Mouse (Mus musculus) neural tube, embryonic 15.5 days (tissue): Measurements from ENCODE around the gene Mprip. TPM values are rescaled to one million over a fixed set of nuclear protein-coding genes. Genes with fewer than 3 reads are reported as not detected.
"Not testable (repeated sequence)": the region's sequence is repeated elsewhere in the genome, so short reads cannot be mapped to it uniquely, and the experiment has no call there.

ENCODE experiments used
- ATAC-seq: fragments of 200-750 bp; cut with Nextera tagmentation; 2 replicates; pipeline ENCODE4 v1.8.0; 2017; ENCODE audit warnings: mild to moderate bottlenecking, moderate TSS enrichment, moderate library complexity; ENCODE audit not compliant: low FRiP score
- H3K27ac ChIP-seq: fragments of 300-500 bp; sonication (generic); replicated peaks from 2 replicates; pipeline ENCODE4 v1.5.1; 2015; ENCODE audit warnings: mild to moderate bottlenecking, inconsistent platforms
- H3K27me3 ChIP-seq: fragments of 300-500 bp; sonication (generic); replicated peaks from 2 replicates; pipeline ENCODE4 v1.6.1; 2015; ENCODE audit warnings: inconsistent platforms
- H3K36me3 ChIP-seq: fragments of 300-500 bp; sonication (generic); 2 replicates; pipeline ENCODE4 v1.6.1; 2015; ENCODE audit warnings: inconsistent platforms
- H3K4me1 ChIP-seq: fragments of 300-500 bp; sonication (generic); 2 replicates; pipeline ENCODE4 v1.6.1; 2015; ENCODE audit warnings: inconsistent platforms
- H3K4me2 ChIP-seq: fragments of 300-500 bp; sonication (generic); 2 replicates; pipeline ENCODE4 v1.6.1; 2015; ENCODE audit warnings: inconsistent platforms, mild to moderate bottlenecking, moderate library complexity
- H3K4me3 ChIP-seq: fragments of 300-500 bp; sonication (generic); replicated peaks from 2 replicates; pipeline ENCODE4 v1.5.1; 2015; ENCODE audit warnings: mild to moderate bottlenecking, inconsistent platforms
- H3K9ac ChIP-seq: fragments of 300-500 bp; sonication (generic); replicated peaks from 2 replicates; pipeline ENCODE4 v1.6.1; 2015; ENCODE audit warnings: mild to moderate bottlenecking, inconsistent platforms
- H3K9me3 ChIP-seq: fragments of 300-500 bp; sonication (generic); replicated peaks from 2 replicates; pipeline ENCODE4 v1.6.1; 2016; ENCODE audit warnings: inconsistent platforms
- WGBS: fragments of 180-500 bp; shearing (Covaris S2); methylation state at CpG from one replicate; pipeline ENCODE4 v1.1.7; 2015; ENCODE audit warnings: mixed read lengths; 5-methylcytosine and 5-hydroxymethylcytosine counted together
- polyA plus RNA-seq: library from polyadenylated mRNA; unstranded; fragments of >200 nt; fragmentation: Nextera tagmentation; extraction: Ambion mirVana; gene quantifications from 2 replicates; pipeline ENCODE4 v1.2.1, GENCODE M21; 2015

Mprip gene
- polyA plus RNA-seq, 1 experiment from 2014 or later, result 65.8 TPM

GRCm38 (mm10) chr11:59721385-59721784, 60.3 kb downstream of the Mprip start:
- H3K36me3 ChIP-seq, result no peaks in the 10 kb centered on the region
- H3K9me3 ChIP-seq, result no peaks in the 10 kb centered on the region
- H3K9ac ChIP-seq, result no peak overlapping the region
- peaks cover 10% of the 10 kb centered on the region for H3K4me1 ChIP-seq
- ATAC-seq, result no peak
- H3K4me3 ChIP-seq, result no peak overlapping the region
- H3K27ac ChIP-seq, result no peak overlapping the region
- WGBS, result 67% methylated on average over 2 of the region's 2 CpGs
- H3K4me2 ChIP-seq, result no peak overlapping the region
- no peaks in the 10 kb centered on the region for H3K27me3 ChIP-seq

- no peaks in the 10 kb centered on the region for H3K27me3 ChIP-seq
- no peak overlapping the region for H3K9ac ChIP-seq
- H3K4me3 ChIP-seq, result no peak overlapping the region
- ATAC-seq, result no peak
- WGBS, result 93% methylated on average over 3 of the region's 3 CpGs
- H3K4me1 ChIP-seq, result 0 out of 2 replicates have a peak, but pooled peaks cover 4% of the 10 kb centered on the region
- H3K9me3 ChIP-seq, result no peaks in the 10 kb centered on the region
- no peak overlapping the region for H3K27ac ChIP-seq
- H3K36me3 ChIP-seq, result peaks cover 29% of the 10 kb centered on the region
- no peak overlapping the region for H3K4me2 ChIP-seq
Measured at GRCm38 (mm10) chr11:59727204-59727603, 66.1 kb downstream of the Mprip start.

GRCm38 (mm10) chr11:59731821-59732220, 70.7 kb downstream of the Mprip start:
- 0 out of 2 replicates have a peak, but pooled peaks cover 4% of the 10 kb centered on the region for H3K4me1 ChIP-seq
- ATAC-seq, result no peak
- peaks cover 48% of the 10 kb centered on the region for H3K36me3 ChIP-seq
- H3K9me3 ChIP-seq, result no peaks in the 10 kb centered on the region
- whole genome bisulfite sequencing, result 88% methylated on average over 3 of the region's 3 CpGs
- no peaks in the 10 kb centered on the region for H3K27me3 ChIP-seq
- no peak overlapping the region for H3K9ac ChIP-seq
- no peak overlapping the region for H3K4me3 ChIP-seq
- H3K27ac ChIP-seq, result peak overlapping the region; percentile 35; the same call in 1 of the 2 replicates
- H3K4me2 ChIP-seq, result no peak overlapping the region

GRCm38 (mm10) chr11:59732407-59733066, 71.4 kb downstream of the Mprip start:
- ATAC-seq, result no peak; the same call in 1 of the 2 replicates
- Histone ChIP-seq H3K27ac (peak overlapping the region; percentile 14), H3K36me3 (peaks cover 53% of the 10 kb centered on the region)

GRCm38 (mm10) chr11:59733600-59733999, 72.5 kb downstream of the Mprip start:
- not testable (repeated sequence) for H3K27ac ChIP-seq, H3K9me3 ChIP-seq, ATAC-seq, H3K4me2 ChIP-seq, H3K9ac ChIP-seq, H3K4me3 ChIP-seq, H3K27me3 ChIP-seq, H3K4me1 ChIP-seq
- H3K36me3 ChIP-seq, result peaks cover 53% of the 10 kb centered on the region
- WGBS, result 83% methylated on average over 5 of the region's 5 CpGs

More at GRCm38 (mm10) chr11:59732407-59733066, 71.4 kb downstream of the Mprip start:
- Histone ChIP-seq H3K4me3 (no peak overlapping the region), H3K9me3 (no peaks in the 10 kb centered on the region), H3K27me3 (no peaks in the 10 kb centered on the region), H3K4me1 (0 out of 2 replicates have a peak, but pooled peaks cover 4% of the 10 kb centered on the region), H3K4me2 (no peak overlapping the region), H3K9ac (no peak overlapping the region)
- 65% methylated on average over 1 of the region's 1 CpGs for WGBS

GRCm38 (mm10) chr11:59734335-59734734, 73.2 kb downstream of the Mprip start:
- Histone ChIP-seq H3K27ac (no peak overlapping the region), H3K36me3 (peaks cover 53% of the 10 kb centered on the region), H3K27me3 (no peaks in the 10 kb centered on the region), H3K4me2 (no peak overlapping the region), H3K4me1 (0 out of 2 replicates have a peak, but pooled peaks cover 4% of the 10 kb centered on the region), H3K9me3 (no peaks in the 10 kb centered on the region), H3K9ac (no peak overlapping the region), H3K4me3 (no peak overlapping the region)
- no peak for ATAC-seq
- 98% methylated on average over 1 of the region's 1 CpGs for WGBS

GRCm38 (mm10) chr11:59735938-59736337, 74.8 kb downstream of the Mprip start:
- not testable (repeated sequence) for H3K27ac ChIP-seq, H3K4me2 ChIP-seq, H3K9ac ChIP-seq, H3K9me3 ChIP-seq, H3K4me3 ChIP-seq, ATAC-seq, H3K27me3 ChIP-seq, H3K4me1 ChIP-seq
- 93% methylated on average over 4 of the region's 4 CpGs for WGBS
- peaks cover 59% of the 10 kb centered on the region for H3K36me3 ChIP-seq

- Histone ChIP-seq H3K4me2 (no peak overlapping the region), H3K9me3 (no peaks in the 10 kb centered on the region), H3K4me3 (no peak overlapping the region), H3K4me1 (no peaks in the 10 kb centered on the region), H3K27me3 (no peaks in the 10 kb centered on the region), H3K36me3 (peaks cover 72% of the 10 kb centered on the region), H3K9ac (no peak overlapping the region), H3K27ac (no peak overlapping the region)
- ATAC-seq, result no peak
- WGBS, result 97% methylated on average over 12 of the region's 12 CpGs
Measured at GRCm38 (mm10) chr11:59737250-59737649, 76.1 kb downstream of the Mprip start.

- no peaks in the 10 kb centered on the region for H3K4me1 ChIP-seq
- no peak for ATAC-seq
- H3K9me3 ChIP-seq, result no peaks in the 10 kb centered on the region
- WGBS, result 96% methylated on average over 2 of the region's 2 CpGs
- H3K36me3 ChIP-seq, result peaks cover 92% of the 10 kb centered on the region
- H3K27me3 ChIP-seq, result no peaks in the 10 kb centered on the region
- no peak overlapping the region for H3K27ac ChIP-seq
- H3K4me3 ChIP-seq, result no peak overlapping the region
- H3K9ac ChIP-seq, result no peak overlapping the region
- H3K4me2 ChIP-seq, result no peak overlapping the region
Measured at GRCm38 (mm10) chr11:59739996-59740395, 78.9 kb downstream of the Mprip start.

GRCm38 (mm10) chr11:59741915-59742314, 80.8 kb downstream of the Mprip start:
- Histone ChIP-seq H3K27ac (no peak overlapping the region), H3K4me3 (no peak overlapping the region), H3K27me3 (no peaks in the 10 kb centered on the region), H3K9ac (no peak overlapping the region), H3K36me3 (peaks cover 80% of the 10 kb centered on the region), H3K9me3 (no peaks in the 10 kb centered on the region), H3K4me1 (no peaks in the 10 kb centered on the region), H3K4me2 (no peak overlapping the region)
- WGBS, result 97% methylated on average over 5 of the region's 5 CpGs
- no peak for ATAC-seq

- H3K4me2 ChIP-seq, result no peak overlapping the region
- no peak overlapping the region for H3K27ac ChIP-seq
- peaks cover 68% of the 10 kb centered on the region for H3K36me3 ChIP-seq
- H3K27me3 ChIP-seq, result no peaks in the 10 kb centered on the region
- 94% methylated on average over 2 of the region's 2 CpGs for WGBS
- no peak overlapping the region for H3K4me3 ChIP-seq
- ATAC-seq, result no peak
- no peaks in the 10 kb centered on the region for H3K9me3 ChIP-seq
- no peak overlapping the region for H3K9ac ChIP-seq
- no peaks in the 10 kb centered on the region for H3K4me1 ChIP-seq
Measured at GRCm38 (mm10) chr11:59743307-59743706, 82.2 kb downstream of the Mprip start.

- H3K4me1 ChIP-seq, result no peaks in the 10 kb centered on the region
- no peaks in the 10 kb centered on the region for H3K9me3 ChIP-seq
- H3K4me3 ChIP-seq, result no peak overlapping the region
- no peaks in the 10 kb centered on the region for H3K27me3 ChIP-seq
- no peak overlapping the region for H3K27ac ChIP-seq
- H3K9ac ChIP-seq, result no peak overlapping the region
- WGBS, result 100% methylated on average over 1 of the region's 1 CpGs
- H3K4me2 ChIP-seq, result no peak overlapping the region
- peaks cover 68% of the 10 kb centered on the region for H3K36me3 ChIP-seq
- ATAC-seq, result no peak
Measured at GRCm38 (mm10) chr11:59743712-59744111, 82.6 kb downstream of the Mprip start.
